Mouse (Mus musculus): ENCODE measurements around the gene Usp6nl. TPM values are rescaled to one million over a fixed set of nuclear protein-coding genes. Genes with fewer than 3 reads are reported as not detected.

Usp6nl gene
- polyA plus RNA-seq, 1 experiment from 2014 or later = 8.6 TPM

DNA sequence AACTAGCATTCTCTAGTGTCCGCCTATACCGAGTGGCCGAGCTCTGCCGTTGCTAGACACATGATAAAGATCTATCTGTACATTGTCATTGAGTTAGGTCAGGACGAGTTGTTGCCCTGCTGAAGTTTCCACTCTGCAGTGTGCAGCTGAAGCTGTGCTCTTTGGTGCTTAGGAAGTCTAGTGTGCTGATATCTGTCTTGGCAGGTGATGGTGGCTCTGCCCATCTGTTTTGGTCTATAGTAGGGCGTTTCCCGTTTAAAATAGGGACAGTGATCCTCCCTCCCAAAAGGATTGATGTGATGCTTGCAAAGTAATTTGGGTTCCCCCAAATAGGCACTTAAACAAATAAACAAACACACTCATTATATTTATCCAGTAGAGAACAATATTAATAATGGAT lies 82.2 kb downstream of the Usp6nl start:
- Histone ChIP-seq H3K4me3 (no peak overlapping the region), H3K9ac (no peak overlapping the region), H3K9me3 (no peaks in the 10 kb centered on the region), H3K36me3 (peaks cover 5% of the 10 kb centered on the region), H3K27me3 (no peaks in the 10 kb centered on the region), H3K4me1 (peaks cover 15% of the 10 kb centered on the region; the same call in 1 of the 2 replicates), H3K4me2 (replicated peaks) (no peak overlapping the region), H3K27ac (no peak overlapping the region)
- no peak for ATAC-seq (ENCODE audit: low FRiP score, low read depth)
- WGBS = 83% methylated on average over 7 of the region's 7 CpGs

DNA sequence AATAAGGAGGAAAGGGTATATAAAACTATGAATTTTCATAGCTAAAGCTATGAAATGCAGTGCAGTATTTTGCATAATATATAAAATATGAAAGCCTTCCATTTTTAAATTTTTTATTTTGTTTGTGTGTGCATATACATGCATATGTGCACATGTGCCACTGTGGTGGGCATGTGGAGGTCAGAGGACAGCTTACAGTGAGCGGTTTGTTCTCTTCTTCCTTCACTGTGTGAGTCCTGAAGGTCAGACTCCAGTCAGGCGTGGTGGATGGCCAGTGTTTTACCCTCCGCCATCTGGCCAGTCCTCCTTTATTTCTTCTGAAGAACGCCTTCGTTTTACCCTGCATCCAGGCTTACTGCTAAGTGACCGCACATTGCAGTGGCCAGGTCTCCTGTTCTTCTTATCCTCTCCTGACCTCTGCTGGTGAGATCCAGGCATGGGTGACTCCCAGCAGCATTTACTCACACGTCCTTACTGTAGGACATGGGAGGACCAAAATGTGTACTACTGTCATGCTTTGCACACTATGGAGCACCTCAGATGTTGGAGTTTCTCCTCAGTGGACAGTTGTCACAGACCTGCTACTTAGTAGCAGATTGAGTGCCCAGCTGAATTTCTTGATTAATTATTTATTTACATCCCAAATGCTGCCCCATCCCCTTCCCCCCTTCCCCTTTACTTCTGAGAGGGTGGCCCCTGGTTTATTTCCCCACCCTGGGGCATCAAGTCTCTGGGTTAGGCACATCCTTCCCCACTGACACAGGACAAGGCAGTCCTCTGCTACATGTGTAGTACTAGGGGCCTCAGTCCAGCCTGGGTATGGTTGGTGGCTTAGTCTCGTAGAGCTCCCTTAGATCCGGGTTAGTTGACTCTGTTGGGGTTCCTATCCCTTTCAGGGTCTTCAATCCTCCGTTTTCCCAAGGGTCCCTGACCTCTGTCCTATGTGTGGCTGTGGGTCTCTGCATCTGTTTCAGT lies 82.9 kb downstream of the Usp6nl start:
- no peak overlapping the region for H3K27ac ChIP-seq
- 38% methylated on average over 10 of the region's 10 CpGs for WGBS
- H3K4me2 ChIP-seq (replicated peaks) = no peak overlapping the region
- no peak overlapping the region for H3K9ac ChIP-seq
- H3K4me3 ChIP-seq = no peak overlapping the region
- H3K4me1 ChIP-seq = peaks cover 15% of the 10 kb centered on the region; the same call in 1 of the 2 replicates
- H3K9me3 ChIP-seq = no peaks in the 10 kb centered on the region
- ATAC-seq (ENCODE audit: low FRiP score, low read depth) = peak; percentile 77
- H3K27me3 ChIP-seq = no peaks in the 10 kb centered on the region
- peaks cover 5% of the 10 kb centered on the region for H3K36me3 ChIP-seq

- Histone ChIP-seq H3K36me3 (peaks cover 13% of the 10 kb centered on the region), H3K4me1 (peaks cover 15% of the 10 kb centered on the region; the same call in 1 of the 2 replicates), H3K9ac (no peak overlapping the region), H3K27ac (no peak overlapping the region), H3K9me3 (no peaks in the 10 kb centered on the region), H3K4me2 (replicated peaks) (no peak overlapping the region), H3K4me3 (no peak overlapping the region), H3K27me3 (no peaks in the 10 kb centered on the region)
- WGBS = 55% methylated on average over 1 of the region's 1 CpGs
- ATAC-seq (ENCODE audit: low FRiP score, low read depth) = no peak
These were observed 85.2 kb downstream of the Usp6nl start for GRCm38 (mm10) chr2:6407711-6408110.

DNA sequence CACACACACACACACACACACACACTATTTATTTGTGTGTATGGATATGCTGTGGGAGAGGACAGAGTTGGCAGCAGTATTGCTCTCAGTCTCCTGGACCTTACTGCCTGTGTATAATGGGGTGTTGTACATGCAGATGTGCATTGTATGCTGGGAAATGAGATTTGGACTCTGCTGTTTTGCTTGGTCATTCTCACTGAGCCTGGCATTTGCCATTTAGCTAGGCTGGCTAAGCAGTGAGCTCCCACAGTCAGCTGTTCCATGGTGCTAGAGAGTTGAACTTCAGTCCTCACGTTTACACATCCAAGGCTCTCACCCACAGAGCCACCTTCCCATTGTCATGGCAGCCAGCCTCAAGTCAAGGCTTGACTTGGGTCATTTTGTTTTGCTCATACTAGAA lies 90.2 kb downstream of the Usp6nl start:
- no peak for ATAC-seq (ENCODE audit: low FRiP score, low read depth)
- peaks cover 32% of the 10 kb centered on the region for H3K36me3 ChIP-seq

DNA sequence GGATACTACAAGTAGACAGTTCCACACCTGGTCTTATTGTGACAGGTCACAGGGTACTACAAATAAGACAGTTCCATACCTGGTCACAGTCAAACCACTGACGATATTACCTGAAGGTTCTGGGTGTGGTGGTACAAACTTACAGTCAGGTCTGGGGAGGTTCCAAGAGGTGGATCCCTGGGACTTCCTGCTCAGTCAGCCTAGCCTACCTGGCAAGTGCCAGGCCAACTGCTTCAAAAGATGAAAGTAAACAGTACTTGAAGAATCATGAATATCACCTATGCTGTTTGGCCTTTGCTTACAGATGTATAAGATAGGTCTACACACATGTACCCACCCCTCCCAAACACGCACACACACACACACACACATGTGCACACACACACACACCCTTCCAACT lies 91.3 kb downstream of the Usp6nl start:
- H3K9ac ChIP-seq = no peak overlapping the region
- H3K4me2 ChIP-seq (replicated peaks) = no peak overlapping the region
- WGBS = 90% methylated on average over 2 of the region's 2 CpGs
- H3K27me3 ChIP-seq = no peaks in the 10 kb centered on the region
- no peaks in the 10 kb centered on the region for H3K9me3 ChIP-seq
- no peak overlapping the region for H3K4me3 ChIP-seq
- ATAC-seq (ENCODE audit: low FRiP score, low read depth) = no peak
- peaks cover 6% of the 10 kb centered on the region; the same call in 1 of the 2 replicates for H3K4me1 ChIP-seq
- peaks cover 35% of the 10 kb centered on the region for H3K36me3 ChIP-seq
- H3K27ac ChIP-seq = no peak overlapping the region

More for the DNA sequence above, 90.2 kb downstream of the Usp6nl start:
- 96% methylated on average over 1 of the region's 1 CpGs for WGBS
- no peak overlapping the region for H3K4me3 ChIP-seq
- peaks cover 8% of the 10 kb centered on the region; the same call in 1 of the 2 replicates for H3K4me1 ChIP-seq
- no peak overlapping the region for H3K4me2 ChIP-seq (replicated peaks)
- no peaks in the 10 kb centered on the region for H3K27me3 ChIP-seq
- H3K9me3 ChIP-seq = no peaks in the 10 kb centered on the region
- H3K9ac ChIP-seq = no peak overlapping the region
- H3K27ac ChIP-seq = no peak overlapping the region

DNA sequence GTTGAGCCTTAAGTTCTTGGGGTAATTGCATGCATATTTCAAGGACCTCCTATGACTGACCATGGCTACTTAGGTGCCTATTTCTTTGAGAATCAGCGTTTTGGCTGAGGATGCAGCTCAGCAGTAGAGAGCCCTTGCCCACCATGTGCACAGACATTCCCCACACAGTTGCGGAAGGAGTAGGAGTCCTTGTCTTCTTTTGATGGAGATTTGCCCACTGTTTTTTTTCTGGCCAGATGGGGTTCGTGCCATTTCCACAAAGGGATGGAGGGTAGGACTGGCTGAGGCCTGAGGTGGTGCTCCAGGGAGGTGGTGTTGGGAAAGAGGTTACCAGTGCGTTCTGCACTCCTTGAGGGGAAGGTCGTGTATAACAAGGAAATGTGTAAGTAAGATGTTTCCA lies 91.9 kb downstream of the Usp6nl start:
- 89% methylated on average over 5 of the region's 5 CpGs for WGBS
- Histone ChIP-seq H3K9ac (no peak overlapping the region), H3K4me3 (no peak overlapping the region), H3K36me3 (peaks cover 31% of the 10 kb centered on the region), H3K4me1 (peaks cover under 1% of the 10 kb centered on the region; the same call in 1 of the 2 replicates), H3K27ac (no peak overlapping the region), H3K4me2 (replicated peaks) (no peak overlapping the region), H3K9me3 (no peaks in the 10 kb centered on the region), H3K27me3 (no peaks in the 10 kb centered on the region)
- ATAC-seq (ENCODE audit: low FRiP score, low read depth) = no peak

- H3K4me1 ChIP-seq = no peaks in the 10 kb centered on the region
- WGBS = 92% methylated on average over 10 of the region's 11 CpGs
- peaks cover 33% of the 10 kb centered on the region for H3K36me3 ChIP-seq
- H3K27me3 ChIP-seq = no peaks in the 10 kb centered on the region
- H3K4me2 ChIP-seq (replicated peaks) = no peak overlapping the region
- no peak for ATAC-seq (ENCODE audit: low FRiP score, low read depth)
- H3K9ac ChIP-seq = no peak overlapping the region
- H3K4me3 ChIP-seq = no peak overlapping the region
- H3K27ac ChIP-seq = no peak overlapping the region
- no peaks in the 10 kb centered on the region for H3K9me3 ChIP-seq
These were observed 94.7 kb downstream of the Usp6nl start for GRCm38 (mm10) chr2:6417158-6417557.

GRCm38 (mm10) chr2:6423661-6424550 lies 101.4 kb downstream of the Usp6nl start:
- no peak overlapping the region for H3K4me3 ChIP-seq
- no peak overlapping the region for H3K9ac ChIP-seq
- H3K4me2 ChIP-seq (replicated peaks) = no peak overlapping the region
- no peaks in the 10 kb centered on the region for H3K27me3 ChIP-seq
- H3K4me1 ChIP-seq = peaks cover 4% of the 10 kb centered on the region
- WGBS = 78% methylated on average over 24 of the region's 24 CpGs
- peaks cover 55% of the 10 kb centered on the region for H3K36me3 ChIP-seq
- no peak for ATAC-seq (ENCODE audit: low FRiP score, low read depth)
- no peaks in the 10 kb centered on the region for H3K9me3 ChIP-seq
- H3K27ac ChIP-seq = no peak overlapping the region

GRCm38 (mm10) chr2:6424851-6425250 lies 102.4 kb downstream of the Usp6nl start:
- Histone ChIP-seq H3K4me1 (peaks cover 4% of the 10 kb centered on the region), H3K4me2 (replicated peaks) (no peak overlapping the region), H3K27me3 (no peaks in the 10 kb centered on the region), H3K36me3 (peaks cover 52% of the 10 kb centered on the region), H3K9ac (no peak overlapping the region), H3K9me3 (no peaks in the 10 kb centered on the region), H3K27ac (no peak overlapping the region), H3K4me3 (no peak overlapping the region)
- no peak for ATAC-seq (ENCODE audit: low FRiP score, low read depth)
- WGBS = 86% methylated on average over 5 of the region's 5 CpGs

DNA sequence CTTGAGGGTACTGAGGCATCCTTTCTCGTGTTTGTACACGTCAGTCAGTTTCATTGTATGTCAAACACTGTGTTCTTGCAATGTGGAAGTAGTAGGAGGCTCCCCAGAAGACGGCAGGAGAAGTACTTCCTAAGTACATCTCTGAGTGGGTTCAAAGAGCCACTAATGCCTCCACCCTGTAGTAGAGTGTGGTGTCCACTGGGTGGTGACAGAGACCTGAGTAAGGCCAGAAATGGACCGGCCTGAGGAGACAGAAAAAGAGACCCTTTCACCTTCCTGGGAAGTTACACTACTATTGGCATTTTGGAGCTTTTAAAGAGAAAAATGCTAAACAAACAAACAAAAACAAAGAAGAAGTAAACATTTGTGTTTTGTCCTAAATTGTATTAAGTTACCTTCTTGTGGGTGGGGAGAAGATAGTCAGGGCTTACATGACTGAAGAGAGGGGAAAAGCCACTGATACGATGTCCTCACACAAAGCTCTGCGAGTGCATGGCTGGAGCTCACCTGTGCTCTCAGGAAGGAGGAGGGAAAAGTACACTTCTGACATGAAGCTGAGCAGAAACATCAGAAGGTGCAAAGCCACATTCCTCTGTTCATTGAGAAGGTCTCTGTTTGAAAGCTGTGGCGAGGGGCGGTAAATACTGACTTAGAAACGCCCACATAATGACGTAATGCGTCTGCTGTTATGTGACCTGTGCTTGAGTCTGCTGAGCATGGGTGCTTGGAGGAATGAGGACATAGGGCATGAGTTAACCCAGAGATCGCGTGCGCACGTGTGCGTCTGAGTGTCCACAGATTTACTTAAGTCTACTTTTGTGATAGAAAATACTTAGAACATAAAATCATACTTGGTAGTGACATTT lies 113.9 kb downstream of the Usp6nl start:
- 0 out of 2 replicates have a peak, but pooled peaks cover 3% of the 10 kb centered on the region for H3K4me1 ChIP-seq
- no peak overlapping the region for H3K9ac ChIP-seq
- H3K27me3 ChIP-seq = no peaks in the 10 kb centered on the region
- H3K27ac ChIP-seq = no peak overlapping the region
- H3K36me3 ChIP-seq = peaks cover 57% of the 10 kb centered on the region
- no peak overlapping the region for H3K4me3 ChIP-seq
- no peaks in the 10 kb centered on the region for H3K9me3 ChIP-seq
- ATAC-seq (ENCODE audit: low FRiP score, low read depth) = peak; percentile 75; the same call in 1 of the 2 replicates
- WGBS = 75% methylated on average over 16 of the region's 16 CpGs
- no peak overlapping the region for H3K4me2 ChIP-seq (replicated peaks)

- Histone ChIP-seq H3K4me3 (no peak overlapping the region), H3K27me3 (no peaks in the 10 kb centered on the region), H3K27ac (no peak overlapping the region), H3K4me1 (no peaks in the 10 kb centered on the region), H3K9me3 (no peaks in the 10 kb centered on the region), H3K36me3 (peaks cover 51% of the 10 kb centered on the region), H3K9ac (no peak overlapping the region), H3K4me2 (replicated peaks) (no peak overlapping the region)
- 88% methylated on average over 9 of the region's 9 CpGs for WGBS
- no peak for ATAC-seq (ENCODE audit: low FRiP score, low read depth)
These were observed 119.2 kb downstream of the Usp6nl start for GRCm38 (mm10) chr2:6441688-6442087.

All from limb, embryonic 13.5 days (tissue).